Mouse (Mus musculus): ENCODE data around the gene Trpm5.

Trpm5 gene

DNA sequence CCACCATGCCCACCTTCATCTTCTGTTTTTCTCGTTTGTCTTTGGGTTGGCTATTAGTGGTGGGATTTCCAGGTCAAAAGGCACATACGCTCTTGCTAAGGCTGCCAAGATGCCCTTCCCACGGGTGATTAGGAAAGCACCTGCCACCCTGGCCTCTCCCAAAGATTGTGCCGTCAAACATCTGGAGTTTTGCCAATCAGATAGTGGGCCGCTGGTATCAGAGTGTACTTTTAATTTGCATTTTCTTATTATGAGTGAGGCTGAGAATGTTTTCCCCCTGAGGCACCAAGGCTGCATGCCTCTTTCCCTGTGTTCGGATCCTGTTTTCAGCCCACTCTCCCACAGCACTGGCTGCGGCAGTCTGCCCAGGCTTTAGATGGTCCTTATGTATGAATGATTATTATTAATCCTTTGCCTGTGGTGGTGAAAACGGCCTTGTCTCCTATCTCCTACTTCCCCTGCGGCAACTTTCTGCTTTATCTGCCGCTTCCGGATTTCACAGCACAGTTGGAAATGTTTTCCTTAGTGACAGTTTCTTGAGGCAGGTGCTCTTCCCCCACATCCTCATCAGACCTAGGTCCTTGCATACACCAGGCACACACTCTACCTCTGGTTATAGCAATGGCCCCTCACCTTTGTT, 10.9 kb upstream of the Trpm5 start:
- no peak for DNase-seq

DNA sequence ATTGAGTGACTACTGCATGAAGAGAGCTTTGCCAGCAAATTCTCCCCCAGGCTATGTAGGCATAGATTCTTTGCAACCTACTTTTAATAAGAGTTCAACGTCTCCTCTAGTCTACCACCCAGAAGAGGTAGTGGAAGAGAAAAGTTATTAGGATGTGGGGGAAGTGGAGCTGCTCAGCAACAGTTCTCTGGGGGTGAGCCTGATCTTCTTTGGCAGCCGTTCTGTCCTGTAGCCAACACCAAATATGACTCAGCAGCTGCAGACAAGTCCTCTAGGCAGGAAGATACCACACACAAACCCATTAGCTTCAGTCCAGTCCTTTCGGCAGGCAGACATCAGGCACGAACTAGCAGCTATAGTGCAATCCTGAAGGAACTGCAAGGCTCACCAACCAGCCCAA, 6.3 kb upstream of the Trpm5 start:
- DNase-seq, result no peak

DNA sequence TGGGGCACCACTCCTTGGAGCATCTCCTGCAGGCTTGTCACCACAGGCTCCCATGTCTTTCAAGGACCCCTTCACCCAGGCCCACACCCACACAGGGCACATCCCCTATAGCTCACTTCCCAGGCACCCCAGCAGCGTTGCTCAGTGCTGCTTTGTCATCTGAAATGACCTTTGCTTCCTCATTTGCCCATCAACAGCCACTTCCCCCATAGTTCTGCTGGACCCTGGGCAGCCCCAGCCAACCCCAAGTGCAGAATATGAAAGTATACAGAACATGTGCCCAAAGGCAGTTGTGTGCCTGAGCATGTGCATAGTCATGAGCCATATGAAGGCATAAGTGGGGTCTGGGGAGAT, 1.1 kb upstream of the Trpm5 start:
- DNase-seq, result no peak

DNA sequence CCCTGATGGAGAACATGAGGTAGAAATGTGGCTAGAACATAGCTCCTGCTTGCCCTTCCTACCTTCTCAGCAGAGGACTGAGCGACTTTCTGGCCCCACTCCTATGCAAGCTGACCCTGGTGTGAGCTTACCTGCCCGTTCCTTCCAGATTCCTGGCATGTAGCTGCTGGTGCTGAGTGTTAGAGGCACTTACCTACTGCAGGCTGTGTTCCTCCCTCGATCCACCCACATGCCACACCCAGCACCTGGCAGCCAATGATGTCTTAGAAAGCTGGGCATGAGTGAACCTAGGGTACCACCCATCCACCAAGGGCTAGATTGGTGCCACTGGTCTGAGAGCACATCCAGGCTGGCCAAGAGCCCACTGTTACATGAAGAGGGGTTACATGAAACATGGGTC, 595 bp downstream of the Trpm5 start:
- DNase-seq, result no peak

DNA sequence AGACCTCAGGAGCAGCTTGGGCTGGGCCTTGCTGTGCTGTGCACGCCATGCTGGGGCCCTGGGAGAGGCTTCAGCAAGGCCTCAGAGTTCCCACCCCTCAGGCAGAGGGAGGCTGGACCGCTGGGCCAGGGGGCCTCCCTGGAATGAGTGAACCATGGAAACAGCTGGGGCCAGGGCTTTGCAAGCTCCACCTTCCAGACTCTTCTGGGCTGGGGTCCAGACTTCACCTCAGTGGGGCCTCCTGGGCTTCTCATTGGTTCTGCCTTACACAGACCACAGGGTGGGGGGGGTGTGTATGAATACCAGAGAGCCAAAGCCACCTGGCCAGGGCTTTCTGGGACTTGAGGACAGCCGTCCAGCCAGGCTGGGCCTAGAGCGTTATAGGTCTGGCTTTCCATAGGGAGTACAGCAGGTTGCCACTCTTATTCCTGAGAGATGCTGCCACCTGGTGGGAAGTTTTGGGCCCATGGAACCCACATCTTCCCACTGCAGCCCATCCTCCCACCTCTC, 7.3 kb downstream of the Trpm5 start:
- DNase-seq, result peak; percentile 43

DNA sequence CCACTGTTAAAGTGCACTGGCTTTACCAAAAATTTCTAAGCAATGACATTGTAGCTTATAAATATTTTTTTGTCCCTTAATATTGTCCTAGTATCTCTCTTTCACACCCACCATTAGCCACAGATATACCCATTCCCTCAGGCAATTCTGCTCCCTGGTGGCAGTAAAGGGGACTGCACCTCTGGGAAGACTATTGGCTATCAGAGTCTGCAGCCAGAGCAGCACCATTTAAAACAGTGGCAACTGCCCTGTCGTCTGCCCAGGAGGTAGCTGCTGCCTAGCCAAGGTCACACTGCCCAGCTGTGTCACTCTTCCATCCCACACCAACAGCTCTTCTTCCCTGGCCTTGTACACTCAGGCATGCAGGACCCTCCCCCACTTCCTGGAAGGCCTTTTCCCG, 8.1 kb downstream of the Trpm5 start:
- peak; percentile 85 for DNase-seq

DNA sequence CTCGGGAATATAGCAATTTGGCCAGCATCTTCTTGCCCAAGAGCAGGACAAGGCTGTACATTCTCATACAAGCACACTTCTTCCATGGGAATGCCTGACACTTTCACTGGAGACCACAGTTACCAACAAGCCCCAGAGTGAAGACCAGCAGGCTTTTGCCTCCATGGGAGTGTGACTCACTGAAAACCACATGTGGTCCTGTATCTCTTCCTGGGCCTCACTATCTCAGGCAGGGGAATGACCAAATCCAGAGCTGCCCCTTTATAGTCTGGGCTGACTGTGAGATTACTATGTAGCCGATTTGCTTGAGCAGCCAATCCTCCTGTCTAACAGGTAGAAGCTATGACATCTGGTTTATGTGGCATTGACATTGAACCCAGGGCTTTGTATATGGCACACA, 10.7 kb downstream of the Trpm5 start:
- DNase-seq, result no peak

DNA sequence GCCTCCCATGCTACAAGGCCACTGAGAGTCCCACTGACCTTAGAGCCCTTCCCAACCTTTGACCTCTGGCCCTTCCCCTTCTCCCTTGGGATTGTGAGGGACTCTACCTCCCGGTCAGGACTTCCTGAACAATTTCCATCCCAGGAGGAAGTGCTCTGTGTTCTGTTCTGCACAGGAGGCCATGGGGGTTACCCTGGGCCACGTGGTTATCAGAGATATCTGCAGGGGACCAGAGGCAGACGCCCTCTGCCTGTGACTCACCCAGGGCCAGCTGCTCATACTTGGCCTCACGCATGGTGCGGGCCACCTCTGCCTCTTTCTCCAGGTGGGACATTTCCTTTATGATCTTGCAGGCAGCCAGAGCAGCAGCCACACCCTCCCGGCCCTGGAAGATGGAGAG, 12.4 kb downstream of the Trpm5 start:
- DNase-seq, result no peak

DNA sequence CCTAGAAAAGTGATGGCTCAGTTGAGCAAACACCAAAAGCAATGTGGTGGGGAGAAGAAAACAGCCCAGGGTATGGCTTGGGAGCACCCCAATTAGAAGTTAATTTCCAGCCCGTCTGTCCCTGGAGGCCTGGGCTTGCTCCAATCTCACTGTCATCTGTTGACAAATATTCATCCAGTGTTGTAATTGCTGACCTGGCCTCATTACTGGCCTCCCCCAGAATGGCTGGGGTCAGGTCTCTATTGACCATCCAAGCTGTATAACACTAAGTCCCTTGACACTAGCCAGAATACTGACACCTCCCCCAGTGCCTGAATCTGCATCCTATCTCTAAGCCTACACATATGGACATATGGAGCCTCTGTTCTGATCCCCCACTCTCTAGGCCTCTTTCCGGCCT, 17.1 kb downstream of the Trpm5 start:
- no peak for DNase-seq

DNA sequence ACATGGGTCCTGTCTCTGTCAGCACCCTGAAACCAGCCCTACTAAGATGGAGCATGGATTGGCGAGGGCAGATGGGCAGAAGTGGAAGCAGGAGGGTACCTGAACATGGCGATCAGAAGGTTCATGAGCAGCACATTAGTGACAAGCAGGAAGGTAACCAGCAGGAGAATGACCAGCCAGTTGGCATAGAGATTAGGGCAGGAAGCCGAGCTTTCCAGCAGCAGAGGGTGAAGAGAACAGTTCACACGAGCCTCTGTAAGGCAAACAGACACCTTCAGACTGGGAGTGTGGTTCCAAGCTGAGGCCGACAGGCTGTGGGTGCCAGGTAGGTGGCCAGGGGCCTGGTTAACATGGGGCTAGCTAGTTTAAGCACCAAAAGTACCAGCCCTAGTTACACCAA, 19.0 kb downstream of the Trpm5 start:
- DNase-seq, result no peak

DNA sequence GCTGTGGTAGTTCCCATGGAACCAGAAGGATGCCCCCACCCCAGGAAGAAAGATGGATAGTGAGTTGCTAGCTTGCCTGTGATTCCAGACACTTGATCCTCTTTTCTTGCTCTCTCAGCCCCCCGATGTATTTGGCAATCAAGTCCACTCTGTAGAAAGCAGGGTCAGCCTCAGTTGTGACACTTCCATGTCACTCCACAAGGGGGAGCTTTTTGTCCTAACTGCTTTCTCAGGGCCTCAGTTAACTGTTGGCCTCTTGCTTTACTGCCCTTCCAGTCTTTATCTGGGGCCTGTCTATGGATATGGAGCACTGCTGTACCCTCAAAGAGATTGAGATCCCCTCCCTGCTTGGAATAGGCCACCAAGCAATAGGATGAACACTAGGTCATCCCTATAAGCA, 21.4 kb downstream of the Trpm5 start:
- peak; percentile 68 for DNase-seq

DNA sequence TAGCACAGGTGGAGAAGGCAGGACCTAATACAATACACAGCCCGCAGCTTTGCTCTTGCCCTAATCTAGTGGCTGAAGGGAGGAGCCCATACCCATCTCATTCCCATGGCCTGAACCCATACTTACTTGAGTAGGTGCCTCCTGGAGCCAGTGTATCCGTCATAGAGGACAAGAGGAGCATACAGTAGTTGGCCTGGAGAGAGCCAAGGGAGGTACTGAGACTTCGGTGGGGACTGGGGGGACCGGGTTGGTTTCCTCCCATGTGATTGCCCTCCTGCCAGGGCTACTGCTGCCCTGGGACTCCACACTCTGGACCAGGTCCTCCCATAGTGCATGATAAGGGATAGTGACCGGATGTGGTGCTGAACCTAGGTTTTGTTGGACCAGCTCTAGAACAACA, 21.8 kb downstream of the Trpm5 start:
- DNase-seq, result no peak

DNA sequence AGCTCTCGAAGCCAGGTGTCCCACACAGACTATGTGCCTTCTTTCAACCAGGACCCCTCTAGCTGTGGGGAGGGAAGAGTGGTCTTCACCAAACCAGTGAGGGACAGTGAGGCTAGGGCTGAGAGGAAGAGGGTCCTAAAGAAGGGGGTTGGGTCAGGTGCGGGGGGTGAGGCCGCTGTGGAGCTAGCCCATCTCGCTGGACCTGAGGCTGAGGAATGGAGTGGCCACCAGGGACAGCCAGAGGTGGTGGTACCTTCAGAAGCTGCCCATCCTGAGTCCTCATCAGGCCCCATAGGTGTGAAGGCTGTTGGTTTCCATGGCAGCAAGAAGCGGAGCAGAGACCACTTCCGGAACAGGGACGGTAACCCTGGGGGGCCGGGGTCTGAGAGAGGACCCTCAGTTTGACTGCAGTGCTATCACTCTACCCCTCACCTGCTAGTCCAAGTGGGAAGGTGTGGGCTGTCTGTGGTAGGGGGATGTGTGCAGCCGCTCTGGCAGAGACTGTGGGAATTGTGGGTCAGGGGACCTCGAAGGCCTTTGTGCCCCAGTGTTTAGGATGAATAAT, 23.9 kb downstream of the Trpm5 start:
- DNase-seq, result no peak

DNA sequence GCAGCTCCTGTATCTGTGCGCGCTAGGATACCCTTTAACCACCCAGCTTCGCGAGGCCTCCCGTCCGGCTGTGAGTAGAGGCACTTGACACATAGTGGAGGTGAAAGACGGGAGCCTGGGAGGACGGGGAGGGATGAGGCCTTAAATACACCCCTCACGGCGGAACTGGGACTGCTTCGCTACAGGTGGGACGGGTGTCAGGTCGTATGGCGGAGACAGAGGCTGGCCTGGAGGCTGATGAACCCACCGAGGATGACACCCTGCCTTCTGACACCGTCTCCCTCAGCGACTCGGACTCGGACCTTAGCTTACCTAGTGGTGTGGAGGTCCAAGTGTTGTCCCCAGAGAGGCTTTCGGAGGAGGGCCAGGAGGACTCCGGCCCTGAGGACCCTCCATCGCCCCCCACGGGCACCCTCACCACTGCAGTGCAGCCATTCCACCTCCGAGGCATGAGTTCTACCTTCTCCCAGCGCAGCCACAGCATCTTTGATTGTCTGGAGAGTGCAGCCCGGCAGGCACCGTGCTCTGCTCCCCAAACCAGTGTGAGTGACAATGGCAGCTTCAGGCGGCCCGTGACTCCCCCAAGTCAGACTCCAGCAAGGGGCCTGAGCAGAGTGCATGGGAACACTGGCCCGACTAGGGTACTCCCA, 24.6 kb downstream of the Trpm5 start:
- peak; percentile 54 for DNase-seq

DNA sequence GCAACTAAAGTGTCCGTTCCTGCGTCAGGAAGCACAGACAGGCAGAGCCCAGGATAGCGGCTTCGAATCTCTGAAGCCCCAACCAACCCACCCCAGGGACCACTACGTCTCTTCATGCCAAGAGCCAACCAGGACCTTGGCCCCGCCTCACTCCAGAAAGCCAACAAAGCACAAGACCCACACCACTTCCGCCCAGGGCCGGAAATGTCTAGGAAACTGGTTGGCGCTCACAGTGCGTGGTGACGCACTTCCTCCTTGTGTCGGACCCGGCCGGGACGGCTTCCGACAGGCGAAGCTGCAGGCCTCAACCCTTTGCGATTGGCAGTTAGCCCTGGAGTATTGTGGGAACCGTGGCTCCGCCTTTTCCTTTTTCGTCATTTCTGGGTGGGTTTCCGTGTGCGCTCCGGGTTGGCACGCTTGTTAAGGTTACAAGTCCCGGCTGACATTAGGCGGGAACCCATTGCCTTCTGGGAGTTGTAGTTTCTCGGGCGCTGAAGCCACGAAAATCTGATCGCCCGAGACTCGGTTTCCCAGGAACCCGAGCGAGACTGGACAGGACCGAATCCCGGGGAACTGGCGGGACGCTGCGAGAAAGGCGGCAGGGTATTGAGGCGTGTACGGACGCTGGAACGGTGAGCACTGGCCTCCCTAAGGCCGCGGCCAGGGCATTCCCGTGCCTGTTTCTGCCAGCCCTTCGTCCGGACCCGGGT, 25.4 kb downstream of the Trpm5 start, which contains the start of gene Tssc4:
TSS of gene Tssc4 (plus strand) at position 368 of the 710 bp plus-strand sequence.
- DNase-seq, result peak; percentile 92

DNA sequence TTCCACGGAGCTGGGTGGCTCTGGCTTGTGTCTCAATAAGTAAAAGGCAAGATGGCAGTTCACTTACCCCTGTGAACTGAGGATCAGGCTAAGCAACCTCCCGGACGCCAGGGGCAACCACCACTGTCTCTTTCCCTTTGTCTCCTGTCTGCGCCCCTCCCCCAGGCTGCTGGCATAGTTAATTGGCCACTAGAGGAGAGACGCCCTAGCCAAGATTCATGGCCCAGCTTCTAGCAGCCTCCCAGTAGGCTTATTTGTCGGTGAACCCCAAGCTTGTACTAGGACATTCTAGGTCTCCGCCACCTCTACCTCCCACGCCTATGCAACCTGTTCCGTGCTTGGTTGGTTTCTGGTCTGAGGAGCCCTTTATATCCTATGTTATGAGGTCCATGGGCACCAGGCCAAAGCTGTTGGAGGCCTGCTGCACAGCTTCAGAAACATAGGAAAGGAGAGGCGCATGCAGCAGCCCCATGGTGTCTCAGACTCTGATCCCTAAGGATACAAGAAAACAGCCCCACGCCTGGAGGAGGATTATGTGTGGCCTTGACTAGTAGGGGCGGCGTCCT, 26.0 kb downstream of the Trpm5 start:
- DNase-seq, result peak; percentile 61

DNA sequence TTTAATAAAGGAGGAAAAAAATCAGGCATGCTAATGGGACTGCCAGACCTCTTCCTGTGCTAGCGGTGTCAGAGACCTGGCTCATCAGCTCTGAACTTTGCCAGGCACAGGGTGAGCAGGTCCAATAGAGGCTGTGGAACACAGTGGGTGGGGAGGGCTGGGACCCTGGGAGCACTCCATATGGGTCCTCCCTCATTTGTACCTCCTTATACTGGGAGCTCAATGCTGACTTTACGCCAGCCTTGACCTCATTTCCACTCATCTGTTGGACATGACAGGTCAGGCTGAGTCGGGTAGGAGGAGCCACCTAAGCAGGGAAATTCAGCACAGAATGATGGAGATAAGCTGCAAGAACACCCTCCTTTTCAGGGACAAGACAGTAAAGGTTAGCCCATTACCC, 26.5 kb downstream of the Trpm5 start:
- DNase-seq, result no peak

DNA sequence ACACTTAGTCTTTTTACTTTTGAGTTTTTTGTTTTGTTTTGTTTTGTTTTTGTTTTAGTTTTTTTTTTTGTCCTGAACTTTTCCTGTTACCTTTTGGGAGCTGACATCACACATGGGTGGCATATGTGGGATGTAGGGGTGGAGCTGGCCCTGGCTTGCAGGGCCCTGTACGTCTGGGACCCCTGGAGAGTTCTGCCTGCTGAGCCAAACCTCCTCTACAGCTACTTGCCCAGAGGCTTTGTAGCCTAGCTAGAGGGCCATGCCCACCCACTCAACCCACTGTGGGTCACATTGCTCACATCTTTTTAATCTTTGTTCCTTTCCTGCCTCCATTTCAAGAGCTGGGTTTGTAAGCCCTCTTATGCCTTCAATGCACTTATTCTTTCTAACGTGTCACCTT, 27.0 kb downstream of the Trpm5 start:
- DNase-seq, result no peak

DNA sequence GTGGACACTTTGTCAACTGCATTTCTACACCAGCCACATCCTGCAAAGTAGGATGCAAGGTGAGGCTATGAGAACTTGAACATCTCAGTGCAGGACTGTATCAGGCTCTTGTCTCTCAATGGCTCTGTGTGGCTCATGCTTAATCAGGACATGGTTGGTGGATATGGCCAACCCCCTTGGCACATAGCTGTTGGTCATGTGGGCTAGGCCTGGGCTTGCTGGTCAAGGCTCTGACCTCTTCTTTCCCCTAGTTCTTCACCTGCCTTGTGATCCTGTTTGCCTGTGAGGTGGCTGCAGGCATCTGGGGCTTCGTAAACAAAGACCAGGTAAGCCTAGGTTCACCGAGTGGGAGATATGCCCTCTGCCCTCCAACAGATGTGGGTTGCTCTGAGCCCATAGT, 28.8 kb downstream of the Trpm5 start:
- no peak for DNase-seq

DNA sequence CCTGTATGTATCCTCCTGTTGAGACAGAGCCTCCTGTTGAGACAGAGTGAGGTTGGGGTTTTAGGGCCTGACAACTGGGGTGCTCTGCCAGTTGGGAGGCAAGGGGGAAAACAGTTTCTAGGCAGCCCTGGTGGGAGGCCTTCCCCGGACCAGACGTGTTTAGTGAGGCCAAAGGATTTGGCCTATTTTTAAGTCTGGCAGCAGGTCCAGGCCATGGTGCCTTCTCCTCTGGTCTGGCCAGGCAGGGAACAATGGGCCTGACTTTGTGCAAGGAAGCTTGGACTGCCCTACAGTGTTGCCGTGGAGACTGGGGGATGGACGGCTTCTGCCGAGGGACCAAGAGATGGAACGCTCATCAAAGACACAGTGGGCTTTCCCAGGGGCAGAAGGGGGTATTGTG, 30.2 kb downstream of the Trpm5 start:
- no peak for DNase-seq

DNA sequence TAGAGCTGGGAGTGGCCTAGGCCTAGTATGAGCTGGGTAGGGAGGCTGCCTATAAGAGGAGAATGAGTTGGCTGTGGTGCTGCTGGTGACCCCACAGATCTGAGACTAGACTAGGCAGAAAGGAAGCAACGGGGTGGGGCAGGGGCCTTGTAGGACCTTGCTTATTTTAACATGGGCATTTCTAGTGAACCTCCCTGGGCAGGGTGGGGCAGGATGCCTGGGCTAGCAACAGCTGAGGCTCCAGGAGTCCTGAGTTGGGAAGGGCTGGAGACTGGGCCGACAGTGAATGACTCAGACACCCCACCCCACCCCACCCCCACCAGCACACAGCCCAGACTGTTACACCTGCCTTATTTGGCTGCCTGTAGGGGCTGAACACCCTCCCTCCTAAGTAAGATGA, 31.7 kb downstream of the Trpm5 start:
- no peak for DNase-seq

DNA sequence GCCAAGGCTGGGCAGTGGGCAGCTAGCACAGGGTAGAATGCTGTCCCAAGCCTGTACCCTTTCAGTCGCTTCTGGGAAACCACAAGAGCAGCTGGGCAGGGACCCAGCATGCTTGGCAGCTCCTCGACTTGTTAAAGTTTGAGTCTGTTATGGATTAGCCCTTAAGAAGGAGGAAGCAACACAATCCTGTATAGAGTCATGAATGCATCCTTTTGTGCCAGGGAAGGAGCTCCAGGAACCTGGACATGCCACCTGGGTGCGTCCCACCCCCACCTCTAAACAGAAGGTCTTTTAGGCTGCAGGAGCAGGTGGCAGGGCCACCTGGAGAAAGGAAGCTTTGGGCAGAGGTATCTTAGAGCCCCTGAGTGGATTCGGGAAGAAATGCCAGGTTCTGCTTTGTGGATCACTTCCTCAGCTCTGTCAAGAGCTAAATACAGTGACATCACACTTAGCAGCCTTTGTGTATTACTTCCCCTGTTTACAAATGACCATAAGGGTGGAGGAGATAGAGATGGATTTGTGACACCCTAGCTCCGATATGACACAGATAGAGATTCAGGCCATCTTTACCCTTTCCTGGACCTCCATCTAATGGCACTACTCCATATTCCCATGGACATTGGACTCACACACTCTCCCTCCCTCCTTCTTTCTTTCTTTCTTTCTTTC, 35.1 kb downstream of the Trpm5 start:
- no peak for DNase-seq

DNA sequence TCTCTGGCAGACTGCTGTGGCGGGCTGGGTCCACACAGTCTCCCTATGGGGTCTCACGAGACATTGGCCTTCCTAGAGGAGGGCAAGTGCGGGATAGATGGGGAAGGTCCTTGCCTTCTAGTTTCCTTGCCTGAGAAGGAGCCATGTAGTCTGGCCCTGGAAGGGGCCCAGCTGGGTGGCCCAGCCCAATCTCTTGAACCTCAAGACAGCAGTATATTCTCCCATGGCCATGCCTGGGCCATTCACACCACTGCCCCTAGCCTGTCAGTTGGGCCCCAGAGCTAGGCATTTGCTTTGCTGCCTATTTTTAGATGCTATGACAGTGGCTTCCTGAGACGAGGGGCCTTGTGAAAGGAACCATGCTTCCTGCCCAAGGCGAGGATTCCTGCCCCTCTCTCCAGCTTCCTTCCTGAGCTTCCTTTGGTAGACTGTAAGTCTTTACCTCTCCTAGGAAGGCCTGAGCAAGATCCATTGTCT, 36.2 kb downstream of the Trpm5 start:
- no peak for DNase-seq

Data from thymus, postnatal 4 days (tissue).